ENCODE assay signal across 18 mouse cellular contexts in genomic region chr11:117638386-117638785, GRCm38 (mm10). TPM values are rescaled to one million over a fixed set of nuclear protein-coding genes. Genes with fewer than 3 reads are reported as not detected.
DNase-seq lines count a peak whose midpoint lies in the region; ATAC-seq lines count a peak whose summit lies in the region.
"Had no signal": no experiment of that assay in that cellular context is flagged by ENCODE, and none has a peak within 500 bp of the region (broad histone marks: within the 10 kb centered on the region; RNA-seq: fewer than 3 reads in every experiment).

No protein-coding gene starts in this region.

- H3K4me3 ChIP-seq in forebrain, embryonic 13.5 days: no peak overlapping the region
- no peak overlapping the region for H3K4me3 ChIP-seq in forebrain, embryonic 14.5 days (ENCODE audit: low read depth, low read length)
- no peak overlapping the region for H3K4me3 ChIP-seq in neural tube, embryonic 13.5 days
- no peak overlapping the region for H3K4me3 ChIP-seq in midbrain, embryonic 14.5 days (replicated peaks; ENCODE audit: low read depth, low read length)
- H3K4me3 ChIP-seq: heart, embryonic 10.5 days; intestine, embryonic 15.5 days; limb, embryonic 10.5 days; myocyte had no signal

- no peak for DNase-seq in forebrain, embryonic 14.5 days (ENCODE audit: low spot score)
- no peak for DNase-seq in neural tube, embryonic 10.5 days (ENCODE audit: extremely low spot score, low spot score)
- peak; percentile 57 for DNase-seq in midbrain, embryonic 14.5 days
- DNase-seq in adrenal gland, adult (ENCODE audit: inconsistent age in 2 of 2, low spot score in 1 of 2): no peak
- no peak for DNase-seq in B cell, adult 2 months
- DNase-seq: adrenal gland, postnatal 14 days; cerebellum, adult 9-10 months; gastrocnemius, postnatal 10 days; kidney, adult 8-10 months; kidney, postnatal 10 days; lung, postnatal 4 days had no signal

- no peak overlapping the region for H3K27ac ChIP-seq in forebrain, embryonic 13.5 days
- H3K27ac ChIP-seq in forebrain, embryonic 14.5 days (ENCODE audit: low read depth, low read length): no peak overlapping the region; the same call in 1 of the 2 replicates
- H3K27ac ChIP-seq in neural tube, embryonic 13.5 days (replicated peaks): peak overlapping the region; percentile 52
- H3K27ac ChIP-seq in midbrain, embryonic 14.5 days (replicated peaks; ENCODE audit: low read depth, low read length): peak overlapping the region; percentile 50
- H3K27ac ChIP-seq: heart, embryonic 10.5 days; intestine, embryonic 15.5 days; stomach, postnatal 0 days had no signal

- H3K4me1 ChIP-seq in forebrain, embryonic 13.5 days: peaks cover 14% of the 10 kb centered on the region
- H3K4me1 ChIP-seq in forebrain, embryonic 14.5 days (ENCODE audit: control insufficient read depth, insufficient read depth, low read length): peaks cover 10% of the 10 kb centered on the region; the same call in 1 of the 2 replicates
- H3K4me1 ChIP-seq in neural tube, embryonic 13.5 days (replicated peaks): peaks cover 30% of the 10 kb centered on the region
- peaks cover 23% of the 10 kb centered on the region for H3K4me1 ChIP-seq in midbrain, embryonic 14.5 days (ENCODE audit: control insufficient read depth, insufficient read depth, low read length)
- H3K4me1 ChIP-seq: intestine, embryonic 15.5 days had no signal

- 8% methylated on average over 7 of the region's 7 CpGs for WGBS in forebrain, embryonic 13.5 days
- 10% methylated on average over 7 of the region's 7 CpGs for WGBS in forebrain, embryonic 14.5 days
- 25% methylated on average over 7 of the region's 7 CpGs for WGBS in neural tube, embryonic 13.5 days
- WGBS in midbrain, embryonic 14.5 days: 18% methylated on average over 7 of the region's 7 CpGs

- ATAC-seq in forebrain, embryonic 13.5 days: no peak
- no peak for ATAC-seq in forebrain, embryonic 14.5 days
- no peak for ATAC-seq in neural tube, embryonic 13.5 days (ENCODE audit: low read depth)
- no peak for ATAC-seq in midbrain, embryonic 14.5 days (ENCODE audit: low FRiP score, low TSS enrichment)
- ATAC-seq: intestine, embryonic 15.5 days had no signal

- H3K9me3 ChIP-seq in forebrain, embryonic 13.5 days (replicated peaks): no peaks in the 10 kb centered on the region
- H3K9me3 ChIP-seq in forebrain, embryonic 14.5 days (replicated peaks; ENCODE audit: control insufficient read depth, low read length): no peaks in the 10 kb centered on the region
- no peaks in the 10 kb centered on the region for H3K9me3 ChIP-seq in neural tube, embryonic 13.5 days
- no peaks in the 10 kb centered on the region for H3K9me3 ChIP-seq in midbrain, embryonic 14.5 days (ENCODE audit: control insufficient read depth, low read length)
- H3K9me3 ChIP-seq: heart, embryonic 10.5 days; intestine, embryonic 15.5 days; limb, embryonic 10.5 days had no signal

- H3K4me2 ChIP-seq in forebrain, embryonic 13.5 days: no peak overlapping the region
- no peak overlapping the region for H3K4me2 ChIP-seq in forebrain, embryonic 14.5 days (ENCODE audit: low read length)
- H3K4me2 ChIP-seq in neural tube, embryonic 13.5 days: no peak overlapping the region
- H3K4me2 ChIP-seq in midbrain, embryonic 14.5 days (ENCODE audit: low read length): no peak overlapping the region
- H3K4me2 ChIP-seq: intestine, embryonic 15.5 days had no signal

- no peaks in the 10 kb centered on the region for H3K27me3 ChIP-seq in forebrain, embryonic 13.5 days
- H3K27me3 ChIP-seq in forebrain, embryonic 14.5 days (replicated peaks; ENCODE audit: control insufficient read depth, insufficient read depth, low read length): no peaks in the 10 kb centered on the region
- 0 out of 2 replicates have a peak, but pooled peaks cover 2% of the 10 kb centered on the region for H3K27me3 ChIP-seq in neural tube, embryonic 13.5 days
- H3K27me3 ChIP-seq in midbrain, embryonic 14.5 days (ENCODE audit: control insufficient read depth, insufficient read depth, low read length): no peaks in the 10 kb centered on the region
- H3K27me3 ChIP-seq: intestine, embryonic 15.5 days had no signal

- no peaks in the 10 kb centered on the region for H3K36me3 ChIP-seq in forebrain, embryonic 13.5 days (ENCODE audit: poor library complexity, severe bottlenecking)
- H3K36me3 ChIP-seq in forebrain, embryonic 14.5 days (ENCODE audit: control insufficient read depth, insufficient read depth, low read length): no peaks in the 10 kb centered on the region
- H3K36me3 ChIP-seq in neural tube, embryonic 13.5 days: no peaks in the 10 kb centered on the region
- no peaks in the 10 kb centered on the region for H3K36me3 ChIP-seq in midbrain, embryonic 14.5 days (ENCODE audit: control insufficient read depth, insufficient read depth, low read length)
- H3K36me3 ChIP-seq: heart, embryonic 10.5 days; intestine, embryonic 15.5 days; limb, embryonic 10.5 days had no signal

- peak overlapping the region; percentile 51; the same call in 1 of the 2 replicates for H3K9ac ChIP-seq in forebrain, embryonic 13.5 days
- H3K9ac ChIP-seq in forebrain, embryonic 14.5 days (ENCODE audit: low read length): no peak overlapping the region
- 0 out of 2 replicates have a peak overlapping the region, but pooled peaks have one; percentile 5 for H3K9ac ChIP-seq in neural tube, embryonic 13.5 days
- no peak overlapping the region for H3K9ac ChIP-seq in midbrain, embryonic 14.5 days (replicated peaks; ENCODE audit: low read length)
- H3K9ac ChIP-seq: intestine, embryonic 15.5 days had no signal

RNA-seq across cellular contexts. Expression of gene Tnrc6c, which starts 15.7 kb away (rescaled TPM):
- 23.7 and 24.7 TPM in 2 replicates for polyA plus RNA-seq in forebrain, embryonic 13.5 days (2015; fragmentation: Nextera tagmentation; extraction: Ambion mirVana)
- polyA plus RNA-seq in forebrain, embryonic 14.5 days (2014; fragmentation: Nextera tagmentation; extraction: Ambion mirVana): 20.0 and 24.5 TPM in 2 replicates
- 24.9 and 26.5 TPM in 2 replicates for polyA plus RNA-seq in neural tube, embryonic 13.5 days (2015; fragmentation: Nextera tagmentation; extraction: Ambion mirVana)
- polyA plus RNA-seq in midbrain, embryonic 14.5 days (2014; fragmentation: Nextera tagmentation; extraction: Ambion mirVana): 34.0 and 35.1 TPM in 2 replicates

Comparison
In these comparisons a context has a peak if more than half of its experiments do, and no peak if none do; other contexts are left out.
1. H3K9ac ChIP-seq: peak in forebrain, embryonic 13.5 days (single experiment) and neural tube, embryonic 13.5 days (single experiment); none in forebrain, embryonic 14.5 days (single experiment) and midbrain, embryonic 14.5 days (single experiment).
2. H3K27ac ChIP-seq: peak in neural tube, embryonic 13.5 days (single experiment) and midbrain, embryonic 14.5 days (single experiment); none in forebrain, embryonic 13.5 days (single experiment) and forebrain, embryonic 14.5 days (single experiment).